Mouse (Mus musculus): ENCODE results near the gene Thsd4. TPM values are rescaled to one million over a fixed set of nuclear protein-coding genes. Genes with fewer than 3 reads are reported as not detected.

The Thsd4 gene
- polyA plus RNA-seq, 1 experiment from 2014 or later = 21.1 TPM

GRCm38 (mm10) chr9:60543422-60544015 lies 21.7 kb upstream of the Thsd4 start:
- peak overlapping the region; percentile 6; the same call in 1 of the 2 replicates for H3K27ac ChIP-seq
- peak; percentile 25; the same call in 1 of the 2 replicates for ATAC-seq (ENCODE audit: insufficient read depth, low FRiP score, low read depth)

GRCm38 (mm10) chr9:60530310-60530709 lies 8.5 kb upstream of the Thsd4 start:
- no peaks in the 10 kb centered on the region for H3K27me3 ChIP-seq (replicated peaks)
- no peak overlapping the region for H3K9ac ChIP-seq
- H3K4me3 ChIP-seq (replicated peaks) = no peak overlapping the region
- H3K27ac ChIP-seq = no peak overlapping the region
- no peak for ATAC-seq (ENCODE audit: insufficient read depth, low FRiP score, low read depth)
- peaks cover 7% of the 10 kb centered on the region; the same call in 1 of the 2 replicates for H3K4me1 ChIP-seq
- H3K9me3 ChIP-seq = no peaks in the 10 kb centered on the region
- H3K36me3 ChIP-seq = no peaks in the 10 kb centered on the region
- WGBS = 85% methylated on average over 12 of the region's 12 CpGs
- no peak overlapping the region for H3K4me2 ChIP-seq

More at GRCm38 (mm10) chr9:60543422-60544015, 21.7 kb upstream of the Thsd4 start:
- Histone ChIP-seq H3K27me3 (replicated peaks) (no peaks in the 10 kb centered on the region), H3K36me3 (no peaks in the 10 kb centered on the region), H3K4me1 (0 out of 2 replicates have a peak, but pooled peaks cover 7% of the 10 kb centered on the region), H3K4me3 (replicated peaks) (no peak overlapping the region), H3K4me2 (no peak overlapping the region), H3K9me3 (no peaks in the 10 kb centered on the region), H3K9ac (no peak overlapping the region)
- 46% methylated on average over 7 of the region's 7 CpGs for WGBS

- Histone ChIP-seq H3K4me2 (no peak overlapping the region), H3K4me3 (replicated peaks) (no peak overlapping the region), H3K9ac (no peak overlapping the region), H3K27me3 (replicated peaks) (no peaks in the 10 kb centered on the region), H3K4me1 (peaks cover 13% of the 10 kb centered on the region; the same call in 1 of the 2 replicates), H3K27ac (no peak overlapping the region), H3K9me3 (no peaks in the 10 kb centered on the region), H3K36me3 (no peaks in the 10 kb centered on the region)
- ATAC-seq (ENCODE audit: insufficient read depth, low FRiP score, low read depth) = no peak
- 63% methylated on average over 10 of the region's 10 CpGs for WGBS
Measured at GRCm38 (mm10) chr9:60529348-60530243, 7.8 kb upstream of the Thsd4 start.

GRCm38 (mm10) chr9:60528269-60528668 lies 6.4 kb upstream of the Thsd4 start:
- no peak for ATAC-seq (ENCODE audit: insufficient read depth, low FRiP score, low read depth)
- no peaks in the 10 kb centered on the region for H3K36me3 ChIP-seq
- no peak overlapping the region for H3K9ac ChIP-seq
- no peak overlapping the region for H3K27ac ChIP-seq
- no peaks in the 10 kb centered on the region for H3K27me3 ChIP-seq (replicated peaks)
- no peaks in the 10 kb centered on the region for H3K9me3 ChIP-seq
- WGBS = 67% methylated on average over 3 of the region's 3 CpGs
- no peak overlapping the region for H3K4me2 ChIP-seq
- H3K4me1 ChIP-seq = peaks cover 13% of the 10 kb centered on the region; the same call in 1 of the 2 replicates
- no peak overlapping the region for H3K4me3 ChIP-seq (replicated peaks)

- no peak overlapping the region for H3K4me2 ChIP-seq
- no peak overlapping the region for H3K4me3 ChIP-seq (replicated peaks)
- WGBS = 83% methylated on average over 2 of the region's 2 CpGs
- H3K4me1 ChIP-seq = peaks cover 13% of the 10 kb centered on the region; the same call in 1 of the 2 replicates
- H3K36me3 ChIP-seq = no peaks in the 10 kb centered on the region
- H3K27ac ChIP-seq = no peak overlapping the region
- H3K27me3 ChIP-seq (replicated peaks) = no peaks in the 10 kb centered on the region
- H3K9me3 ChIP-seq = no peaks in the 10 kb centered on the region
- no peak for ATAC-seq (ENCODE audit: insufficient read depth, low FRiP score, low read depth)
- no peak overlapping the region for H3K9ac ChIP-seq
Measured at GRCm38 (mm10) chr9:60527836-60528235, 6.0 kb upstream of the Thsd4 start.

- H3K27me3 ChIP-seq (replicated peaks) = no peaks in the 10 kb centered on the region
- H3K4me2 ChIP-seq = no peak overlapping the region
- WGBS = 42% methylated on average over 5 of the region's 5 CpGs
- no peak overlapping the region for H3K9ac ChIP-seq
- H3K9me3 ChIP-seq = no peaks in the 10 kb centered on the region
- no peak overlapping the region for H3K27ac ChIP-seq
- H3K36me3 ChIP-seq = no peaks in the 10 kb centered on the region
- peaks cover 13% of the 10 kb centered on the region; the same call in 1 of the 2 replicates for H3K4me1 ChIP-seq
- ATAC-seq (ENCODE audit: insufficient read depth, low FRiP score, low read depth) = no peak
- no peak overlapping the region for H3K4me3 ChIP-seq (replicated peaks)
Measured at GRCm38 (mm10) chr9:60527051-60527450, 5.2 kb upstream of the Thsd4 start.

GRCm38 (mm10) chr9:60526195-60526594 lies 4.3 kb upstream of the Thsd4 start:
- no peak overlapping the region for H3K27ac ChIP-seq
- H3K4me2 ChIP-seq = no peak overlapping the region
- H3K27me3 ChIP-seq (replicated peaks) = no peaks in the 10 kb centered on the region
- H3K36me3 ChIP-seq = no peaks in the 10 kb centered on the region
- peaks cover 15% of the 10 kb centered on the region for H3K4me1 ChIP-seq
- ATAC-seq (ENCODE audit: insufficient read depth, low FRiP score, low read depth) = no peak
- 56% methylated on average over 5 of the region's 5 CpGs for WGBS
- no peaks in the 10 kb centered on the region for H3K9me3 ChIP-seq
- H3K9ac ChIP-seq = no peak overlapping the region
- H3K4me3 ChIP-seq (replicated peaks) = no peak overlapping the region

GRCm38 (mm10) chr9:60521143-60521542 lies 703 bp downstream of the Thsd4 start:
- no peak overlapping the region for H3K9ac ChIP-seq
- peaks cover 43% of the 10 kb centered on the region for H3K4me1 ChIP-seq
- H3K4me3 ChIP-seq (replicated peaks) = peak overlapping the region; percentile 76
- H3K36me3 ChIP-seq = no peaks in the 10 kb centered on the region; the same call in 1 of the 2 replicates
- WGBS = 42% methylated on average over 5 of the region's 5 CpGs
- ATAC-seq (ENCODE audit: insufficient read depth, low FRiP score, low read depth) = no peak
- no peaks in the 10 kb centered on the region for H3K27me3 ChIP-seq (replicated peaks)
- H3K4me2 ChIP-seq = peak overlapping the region; percentile 80
- no peaks in the 10 kb centered on the region for H3K9me3 ChIP-seq
- H3K27ac ChIP-seq = no peak overlapping the region

- H3K4me3 ChIP-seq (replicated peaks) = no peak overlapping the region
- no peak overlapping the region for H3K27ac ChIP-seq
- H3K4me1 ChIP-seq = peaks cover 35% of the 10 kb centered on the region
- no peaks in the 10 kb centered on the region; the same call in 1 of the 2 replicates for H3K36me3 ChIP-seq
- 31% methylated on average over 3 of the region's 3 CpGs for WGBS
- ATAC-seq (ENCODE audit: insufficient read depth, low FRiP score, low read depth) = no peak
- no peaks in the 10 kb centered on the region for H3K9me3 ChIP-seq
- no peaks in the 10 kb centered on the region for H3K27me3 ChIP-seq (replicated peaks)
- H3K9ac ChIP-seq = no peak overlapping the region
- H3K4me2 ChIP-seq = peak overlapping the region; percentile 80; the same call in 1 of the 2 replicates
Measured at GRCm38 (mm10) chr9:60519601-60520000, 2.2 kb downstream of the Thsd4 start.

- H3K27ac ChIP-seq = no peak overlapping the region
- H3K9me3 ChIP-seq = no peaks in the 10 kb centered on the region
- 9% methylated on average over 3 of the region's 3 CpGs for WGBS
- H3K4me3 ChIP-seq (replicated peaks) = no peak overlapping the region
- H3K4me1 ChIP-seq = peaks cover 35% of the 10 kb centered on the region
- H3K4me2 ChIP-seq = no peak overlapping the region
- H3K27me3 ChIP-seq (replicated peaks) = no peaks in the 10 kb centered on the region
- H3K36me3 ChIP-seq = no peaks in the 10 kb centered on the region; the same call in 1 of the 2 replicates
- no peak overlapping the region for H3K9ac ChIP-seq
- no peak for ATAC-seq (ENCODE audit: insufficient read depth, low FRiP score, low read depth)
Measured at GRCm38 (mm10) chr9:60518216-60518615, 3.6 kb downstream of the Thsd4 start.

- Histone ChIP-seq H3K9me3 (no peaks in the 10 kb centered on the region), H3K4me3 (replicated peaks) (no peak overlapping the region), H3K27me3 (replicated peaks) (no peaks in the 10 kb centered on the region), H3K4me2 (no peak overlapping the region), H3K27ac (no peak overlapping the region), H3K36me3 (no peaks in the 10 kb centered on the region; the same call in 1 of the 2 replicates), H3K9ac (no peak overlapping the region), H3K4me1 (peaks cover 35% of the 10 kb centered on the region)
- 43% methylated on average over 4 of the region's 4 CpGs for WGBS
- no peak for ATAC-seq (ENCODE audit: insufficient read depth, low FRiP score, low read depth)
Measured at GRCm38 (mm10) chr9:60517148-60517547, 4.7 kb downstream of the Thsd4 start.

GRCm38 (mm10) chr9:60516379-60516778 lies 5.5 kb downstream of the Thsd4 start:
- ATAC-seq (ENCODE audit: insufficient read depth, low FRiP score, low read depth) = no peak
- H3K9me3 ChIP-seq = no peaks in the 10 kb centered on the region
- 76% methylated on average over 4 of the region's 4 CpGs for WGBS

More at GRCm38 (mm10) chr9:60516379-60516778, 5.5 kb downstream of the Thsd4 start:
- peaks cover 35% of the 10 kb centered on the region for H3K4me1 ChIP-seq
- H3K27ac ChIP-seq = no peak overlapping the region; the same call in 1 of the 2 replicates
- no peak overlapping the region for H3K9ac ChIP-seq
- no peak overlapping the region for H3K4me2 ChIP-seq
- H3K36me3 ChIP-seq = no peaks in the 10 kb centered on the region; the same call in 1 of the 2 replicates
- no peaks in the 10 kb centered on the region for H3K27me3 ChIP-seq (replicated peaks)
- H3K4me3 ChIP-seq (replicated peaks) = no peak overlapping the region

Measured in stomach, embryonic 15.5 days (tissue).